Mouse (Mus musculus): Measurements from ENCODE around the gene Eipr1. TPM values are rescaled to one million over a fixed set of nuclear protein-coding genes. Genes with fewer than 3 reads are reported as not detected.
A peak's percentile ranks its signal among the peaks of the same experiment; 100 is the strongest.

Gene Eipr1
- polyA plus RNA-seq, 1 experiment = 25.9 TPM

DNA sequence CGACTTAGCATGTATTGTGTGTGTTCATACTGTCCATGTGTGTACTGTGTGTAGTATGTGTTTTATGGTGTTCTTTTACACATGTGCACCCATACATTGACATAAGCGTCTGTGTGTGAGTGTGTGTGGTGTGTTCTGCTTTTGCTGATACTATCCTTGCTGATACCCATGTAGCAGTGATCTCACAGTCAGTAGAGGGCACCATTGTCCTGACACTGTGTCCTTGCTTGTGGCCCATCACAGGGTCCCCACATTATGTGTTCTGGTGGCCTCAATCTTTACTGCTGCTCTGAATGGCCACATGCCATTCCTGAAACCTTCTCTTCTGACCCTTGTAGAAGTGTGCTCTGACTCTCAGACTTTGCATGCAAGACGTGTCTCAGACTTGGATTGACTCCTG, 22.2 kb downstream of the Eipr1 start:
- H3K27ac ChIP-seq (ENCODE audit: insufficient read depth, low read depth, low read length) = no peak overlapping the region
- no peaks in the 10 kb centered on the region for H3K36me3 ChIP-seq (ENCODE audit: control insufficient read depth, insufficient read depth, low read length)
- H3K4me1 ChIP-seq (ENCODE audit: control insufficient read depth, insufficient read depth, low read length) = no peaks in the 10 kb centered on the region
- WGBS = 89% methylated on average over 3 of the region's 3 CpGs
- DNase-seq = no peak
- no peak overlapping the region for H3K4me3 ChIP-seq (ENCODE audit: insufficient read depth, low read depth, low read length)
- no peaks in the 10 kb centered on the region for H3K27me3 ChIP-seq (replicated peaks; ENCODE audit: control insufficient read depth, insufficient read depth, low read length)
- TF ChIP-seq CTCF (conservative IDR thresholded peaks at IDR 0.05; ENCODE audit: insufficient read depth, insufficient read length, low read depth, low read length) (peak; percentile 59), POLR2A (IDR thresholded peaks at IDR 0.05; ENCODE audit: low read depth, low read length) (no peak)

DNA sequence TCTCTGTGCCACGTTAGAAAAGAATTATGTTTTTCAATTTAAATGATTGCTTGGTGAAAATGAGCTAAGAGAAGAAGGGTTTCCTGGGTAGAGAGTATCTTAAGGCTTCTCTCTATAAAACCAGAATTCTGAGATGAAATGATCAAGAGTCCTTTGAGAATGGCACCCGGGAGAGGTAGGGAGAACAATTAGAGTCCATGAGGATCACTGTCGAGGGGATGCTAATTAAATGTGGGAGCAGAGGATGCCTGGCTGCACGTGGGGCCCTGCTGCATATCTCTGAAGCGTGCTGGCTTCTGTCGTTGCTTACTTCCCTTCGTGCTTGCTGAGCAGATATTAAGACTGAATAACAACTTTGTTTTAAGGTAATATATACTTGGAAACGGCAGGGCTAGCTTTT, 23.5 kb downstream of the Eipr1 start:
- H3K27ac ChIP-seq (ENCODE audit: insufficient read depth, low read depth, low read length) = no peak overlapping the region
- no peak for TF ChIP-seq CTCF (conservative IDR thresholded peaks at IDR 0.05; ENCODE audit: insufficient read depth, insufficient read length, low read depth, low read length)
- TF ChIP-seq POLR2A (IDR thresholded peaks at IDR 0.05; ENCODE audit: low read depth, low read length) = no peak
- H3K4me1 ChIP-seq (ENCODE audit: control insufficient read depth, insufficient read depth, low read length) = no peaks in the 10 kb centered on the region
- 44% methylated on average over 8 of the region's 8 CpGs for WGBS
- no peak overlapping the region for H3K4me3 ChIP-seq (ENCODE audit: insufficient read depth, low read depth, low read length)
- no peak for DNase-seq
- H3K36me3 ChIP-seq (ENCODE audit: control insufficient read depth, insufficient read depth, low read length) = no peaks in the 10 kb centered on the region
- no peaks in the 10 kb centered on the region for H3K27me3 ChIP-seq (replicated peaks; ENCODE audit: control insufficient read depth, insufficient read depth, low read length)

DNA sequence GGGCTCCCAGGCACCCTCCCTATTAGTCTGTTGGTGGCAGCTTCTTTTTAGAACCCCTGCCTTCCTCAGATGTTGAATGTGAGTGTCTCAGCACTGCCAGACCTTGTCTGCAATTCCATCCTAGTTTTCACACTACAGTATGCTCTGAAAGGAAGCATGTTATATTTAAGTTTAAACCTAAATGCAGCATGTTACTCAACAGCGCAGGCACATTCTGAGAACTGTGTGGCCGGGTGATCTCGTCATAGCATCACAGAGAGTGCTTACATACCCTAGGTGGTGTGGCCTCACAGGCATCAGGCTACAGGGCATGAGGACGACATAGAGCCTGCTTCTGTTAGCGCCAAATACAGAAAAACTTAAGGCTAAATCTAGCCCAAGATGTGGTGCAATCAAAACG, 24.0 kb downstream of the Eipr1 start:
- Histone ChIP-seq H3K27ac (ENCODE audit: insufficient read depth, low read depth, low read length) (no peak overlapping the region), H3K4me3 (ENCODE audit: insufficient read depth, low read depth, low read length) (no peak overlapping the region), H3K4me1 (ENCODE audit: control insufficient read depth, insufficient read depth, low read length) (no peaks in the 10 kb centered on the region), H3K27me3 (replicated peaks; ENCODE audit: control insufficient read depth, insufficient read depth, low read length) (no peaks in the 10 kb centered on the region), H3K36me3 (ENCODE audit: control insufficient read depth, insufficient read depth, low read length) (no peaks in the 10 kb centered on the region)
- TF ChIP-seq CTCF (conservative IDR thresholded peaks at IDR 0.05; ENCODE audit: insufficient read depth, insufficient read length, low read depth, low read length) (no peak), POLR2A (IDR thresholded peaks at IDR 0.05; ENCODE audit: low read depth, low read length) (no peak)
- 92% methylated on average over 6 of the region's 6 CpGs for WGBS
- no peak for DNase-seq

DNA sequence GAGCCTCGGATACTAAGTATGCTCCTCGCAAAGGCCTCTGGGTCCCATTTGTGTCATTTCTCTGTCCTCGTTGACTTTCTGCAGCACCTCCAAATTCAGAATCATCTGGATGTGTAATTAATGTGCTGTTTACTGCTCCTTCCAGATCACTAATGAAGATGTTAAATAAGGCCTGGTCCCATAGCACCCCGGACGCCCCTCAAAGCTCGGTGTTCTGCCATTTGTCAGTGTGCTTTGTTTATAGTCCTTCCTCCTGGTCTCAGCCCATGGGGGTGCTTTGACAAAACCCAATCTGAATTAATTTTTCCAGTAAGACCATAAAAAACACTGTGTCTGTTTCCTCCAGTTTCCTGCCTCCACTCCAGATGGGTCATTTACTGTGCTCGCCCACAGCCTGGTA, 28.6 kb downstream of the Eipr1 start:
- Histone ChIP-seq H3K27me3 (replicated peaks; ENCODE audit: control insufficient read depth, insufficient read depth, low read length) (no peaks in the 10 kb centered on the region), H3K4me3 (ENCODE audit: insufficient read depth, low read depth, low read length) (no peak overlapping the region), H3K27ac (ENCODE audit: insufficient read depth, low read depth, low read length) (no peak overlapping the region), H3K36me3 (ENCODE audit: control insufficient read depth, insufficient read depth, low read length) (no peaks in the 10 kb centered on the region), H3K4me1 (ENCODE audit: control insufficient read depth, insufficient read depth, low read length) (0 out of 2 replicates have a peak, but pooled peaks cover 3% of the 10 kb centered on the region)
- 79% methylated on average over 7 of the region's 7 CpGs for WGBS
- no peak for TF ChIP-seq POLR2A (IDR thresholded peaks at IDR 0.05; ENCODE audit: low read depth, low read length)
- TF ChIP-seq CTCF (conservative IDR thresholded peaks at IDR 0.05; ENCODE audit: insufficient read depth, insufficient read length, low read depth, low read length) = no peak
- DNase-seq = no peak

DNA sequence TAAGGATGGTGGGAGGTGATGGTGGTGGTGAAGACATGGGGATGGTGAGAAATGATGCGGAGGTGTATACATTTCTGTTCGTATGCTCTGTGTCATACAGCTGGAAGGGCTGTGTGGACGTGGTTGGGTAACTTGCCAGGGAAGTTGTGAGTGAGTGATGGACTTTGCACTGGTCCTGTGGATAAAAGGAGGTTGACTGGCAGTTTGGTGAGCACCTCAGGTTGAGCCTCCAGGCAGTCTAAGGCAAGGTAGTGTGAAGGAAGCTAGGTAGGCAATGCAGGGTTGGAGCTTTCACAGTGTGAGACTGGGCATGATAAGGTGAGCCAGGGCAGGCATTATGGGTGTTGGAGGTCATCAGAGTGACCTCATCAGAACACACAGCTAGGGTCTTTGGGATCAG, 31.0 kb downstream of the Eipr1 start:
- Histone ChIP-seq H3K36me3 (ENCODE audit: control insufficient read depth, insufficient read depth, low read length) (no peaks in the 10 kb centered on the region), H3K27ac (ENCODE audit: insufficient read depth, low read depth, low read length) (no peak overlapping the region), H3K4me1 (ENCODE audit: control insufficient read depth, insufficient read depth, low read length) (0 out of 2 replicates have a peak, but pooled peaks cover 3% of the 10 kb centered on the region), H3K4me3 (ENCODE audit: insufficient read depth, low read depth, low read length) (no peak overlapping the region), H3K27me3 (replicated peaks; ENCODE audit: control insufficient read depth, insufficient read depth, low read length) (no peaks in the 10 kb centered on the region)
- TF ChIP-seq POLR2A (IDR thresholded peaks at IDR 0.05; ENCODE audit: low read depth, low read length) (no peak), CTCF (conservative IDR thresholded peaks at IDR 0.05; ENCODE audit: insufficient read depth, insufficient read length, low read depth, low read length) (no peak)
- 87% methylated on average over 3 of the region's 3 CpGs for WGBS
- peak; percentile 56 for DNase-seq

DNA sequence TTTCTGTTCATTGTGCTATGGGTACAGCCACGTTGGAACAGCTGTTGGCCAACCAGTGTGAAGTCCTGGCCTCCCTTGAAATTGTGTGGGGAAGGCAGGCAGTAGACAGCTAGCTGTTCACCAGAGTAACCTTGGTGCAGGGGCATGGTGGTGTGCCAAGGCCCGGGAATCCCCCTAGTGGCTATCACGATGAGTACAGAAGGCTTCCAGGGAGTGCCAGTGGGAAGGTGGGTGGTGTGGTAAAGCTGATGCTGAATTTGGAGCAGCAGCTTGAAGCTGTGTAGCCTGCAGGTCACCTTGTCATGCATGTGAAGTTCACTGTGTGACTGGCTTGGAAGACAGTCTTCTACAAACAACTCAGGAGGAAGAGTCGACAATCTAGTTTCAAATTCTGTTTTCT, 32.8 kb downstream of the Eipr1 start:
- WGBS = 25% methylated on average over 4 of the region's 4 CpGs
- H3K27me3 ChIP-seq (replicated peaks; ENCODE audit: control insufficient read depth, insufficient read depth, low read length) = no peaks in the 10 kb centered on the region
- peak; percentile 34 for DNase-seq
- H3K4me3 ChIP-seq (ENCODE audit: insufficient read depth, low read depth, low read length) = no peak overlapping the region
- H3K27ac ChIP-seq (ENCODE audit: insufficient read depth, low read depth, low read length) = no peak overlapping the region
- TF ChIP-seq CTCF (conservative IDR thresholded peaks at IDR 0.05; ENCODE audit: insufficient read depth, insufficient read length, low read depth, low read length) (no peak; the same call in 1 of the 2 replicates), POLR2A (IDR thresholded peaks at IDR 0.05; ENCODE audit: low read depth, low read length) (no peak)
- H3K36me3 ChIP-seq (ENCODE audit: control insufficient read depth, insufficient read depth, low read length) = no peaks in the 10 kb centered on the region
- 0 out of 2 replicates have a peak, but pooled peaks cover 3% of the 10 kb centered on the region for H3K4me1 ChIP-seq (ENCODE audit: control insufficient read depth, insufficient read depth, low read length)

DNA sequence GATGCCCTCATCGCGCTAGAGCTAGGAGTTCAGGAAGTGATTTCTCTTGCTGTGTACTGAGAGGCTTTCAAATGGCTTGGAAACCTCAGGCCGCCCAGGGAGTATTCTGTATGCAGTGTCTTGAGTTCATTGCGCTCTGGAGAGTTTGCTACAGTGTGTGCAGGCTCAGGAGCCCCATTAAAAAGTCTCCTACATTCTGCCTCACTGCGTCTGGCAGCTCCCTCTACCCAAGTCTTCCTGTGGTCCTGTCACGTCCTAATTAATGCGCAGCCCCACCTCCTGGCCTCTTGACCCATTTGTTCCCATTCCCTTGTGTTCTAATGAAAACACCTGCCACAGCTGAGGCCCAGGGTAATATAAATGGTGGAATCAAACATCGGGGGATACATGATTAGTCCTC, 33.3 kb downstream of the Eipr1 start:
- Histone ChIP-seq H3K27ac (ENCODE audit: insufficient read depth, low read depth, low read length) (no peak overlapping the region), H3K36me3 (ENCODE audit: control insufficient read depth, insufficient read depth, low read length) (no peaks in the 10 kb centered on the region), H3K27me3 (replicated peaks; ENCODE audit: control insufficient read depth, insufficient read depth, low read length) (no peaks in the 10 kb centered on the region), H3K4me3 (ENCODE audit: insufficient read depth, low read depth, low read length) (no peak overlapping the region), H3K4me1 (ENCODE audit: control insufficient read depth, insufficient read depth, low read length) (0 out of 2 replicates have a peak, but pooled peaks cover 3% of the 10 kb centered on the region)
- TF ChIP-seq POLR2A (IDR thresholded peaks at IDR 0.05; ENCODE audit: low read depth, low read length) = no peak
- TF ChIP-seq CTCF (conservative IDR thresholded peaks at IDR 0.05; ENCODE audit: insufficient read depth, insufficient read length, low read depth, low read length) = no peak
- 43% methylated on average over 8 of the region's 8 CpGs for WGBS
- no peak for DNase-seq
